Mouse (Mus musculus) MEL (cell line): ENCODE measurements at regions not wholly inside any gene's neighbourhood (a gene's known extent, or its start where the extent isn't known, plus 50 kb on each side); places are given as distances from the start of the nearest gene placed in this dataset.

Experiments used
- ETS1 ChIP-seq: IDR thresholded peaks from 2 replicates; pipeline ENCODE4 v1.6.1; 2012; ENCODE audit warnings: low read depth, mild to moderate bottlenecking, inconsistent platforms, low read length, improper control_type of control experiment, moderate library complexity
- NELFE ChIP-seq: IDR thresholded peaks from 2 replicates; pipeline ENCODE4 v1.6.1; 2011; ENCODE audit warnings: low read depth, low read length, improper control_type of control experiment
- POLR2A ChIP-seq, 2 experiments: IDR thresholded peaks; 2 replicates each; pipeline ENCODE4 v1.6.1; 2011 to 2012; ENCODE audit warnings: low read length in 2 of 2, mild to moderate bottlenecking in 2 of 2, control low read depth in 1 of 2, improper control_type of control experiment in 1 of 2, low read depth in 1 of 2, moderate library complexity in 1 of 2; ENCODE audit not compliant: control insufficient read depth in 1 of 2, insufficient read depth in 1 of 2, poor library complexity in 1 of 2
- SMC3 ChIP-seq: IDR thresholded peaks from 2 replicates; pipeline ENCODE4 v1.6.1; 2011; ENCODE audit warnings: low read depth, low read length, improper control_type of control experiment
- UBTF ChIP-seq: IDR thresholded peaks from 2 replicates; pipeline ENCODE4 v1.6.1; 2012; ENCODE audit warnings: low read depth, mild to moderate bottlenecking, inconsistent platforms, low read length, improper control_type of control experiment, moderate library complexity, borderline replicate concordance; ENCODE audit not compliant: insufficient read depth
- USF1 ChIP-seq: IDR thresholded peaks from 2 replicates; pipeline ENCODE4 v1.6.1; 2014; ENCODE audit warnings: low read depth, mild to moderate bottlenecking, inconsistent platforms, low read length, improper control_type of control experiment, moderate library complexity

- TF ChIP-seq NELFE (no peak), ETS1 (no peak), UBTF (no peak), POLR2A (IDR thresholded peaks at IDR 0.05; ENCODE audit: control insufficient read depth in 1 of 2, insufficient read depth in 1 of 2, low read depth in 1 of 2, low read length in 2 of 2, poor library complexity in 1 of 2) (no peak), USF1 (no peak), SMC3 (no peak)
Measured at GRCm38 (mm10) chr19:51226932-51227331, 548.5 kb upstream of the Sorcs1 start.
